Mouse (Mus musculus) midbrain, embryonic 10.5 days (tissue): ENCODE data around the gene R3hdm2. TPM values are rescaled to one million over a fixed set of nuclear protein-coding genes. Genes with fewer than 3 reads are reported as not detected.

Experiments used
- DNase-seq: peaks from one replicate; pipeline ENCODE4 v3.0.0-alpha.2; 2017; ENCODE audit warnings: low spot score
- H3K27ac ChIP-seq: fragments of 300-500 bp; sonication (generic); replicated peaks from 2 replicates; pipeline ENCODE4 v1.5.1; 2016; ENCODE audit warnings: mild to moderate bottlenecking
- H3K27me3 ChIP-seq: fragments of 300-500 bp; sonication (generic); 2 replicates; pipeline ENCODE4 v1.6.1; 2016; ENCODE audit warnings: low read depth, mild to moderate bottlenecking; ENCODE audit not compliant: poor library complexity, severe bottlenecking
- H3K36me3 ChIP-seq: fragments of 300-500 bp; sonication (generic); 2 replicates; pipeline ENCODE4 v1.6.1; 2016; ENCODE audit warnings: mild to moderate bottlenecking, moderate library complexity
- H3K4me1 ChIP-seq: fragments of 300-500 bp; sonication (generic); 2 replicates; pipeline ENCODE4 v1.6.1; 2016
- H3K4me3 ChIP-seq: fragments of 300-500 bp; sonication (generic); 2 replicates; pipeline ENCODE4 v1.5.1; 2016; ENCODE audit warnings: mild to moderate bottlenecking, moderate library complexity
- H3K9me3 ChIP-seq: fragments of 300-500 bp; sonication (generic); replicated peaks from 2 replicates; pipeline ENCODE4 v1.6.1; 2016; ENCODE audit warnings: mild to moderate bottlenecking
- WGBS: fragments of 180-500 bp; shearing (Covaris S2); methylation state at CpG from one replicate; pipeline ENCODE4 v1.1.7; 2016; 5-methylcytosine and 5-hydroxymethylcytosine counted together
- polyA plus RNA-seq: library from polyadenylated mRNA; unstranded; fragments of >200 nt; fragmentation: Nextera tagmentation; extraction: Ambion mirVana; gene quantifications from 2 replicates; pipeline ENCODE4 v1.2.1, GENCODE M21; 2016

The R3hdm2 gene
- polyA plus RNA-seq, 1 experiment from 2014 or later: 29.6 TPM

DNA sequence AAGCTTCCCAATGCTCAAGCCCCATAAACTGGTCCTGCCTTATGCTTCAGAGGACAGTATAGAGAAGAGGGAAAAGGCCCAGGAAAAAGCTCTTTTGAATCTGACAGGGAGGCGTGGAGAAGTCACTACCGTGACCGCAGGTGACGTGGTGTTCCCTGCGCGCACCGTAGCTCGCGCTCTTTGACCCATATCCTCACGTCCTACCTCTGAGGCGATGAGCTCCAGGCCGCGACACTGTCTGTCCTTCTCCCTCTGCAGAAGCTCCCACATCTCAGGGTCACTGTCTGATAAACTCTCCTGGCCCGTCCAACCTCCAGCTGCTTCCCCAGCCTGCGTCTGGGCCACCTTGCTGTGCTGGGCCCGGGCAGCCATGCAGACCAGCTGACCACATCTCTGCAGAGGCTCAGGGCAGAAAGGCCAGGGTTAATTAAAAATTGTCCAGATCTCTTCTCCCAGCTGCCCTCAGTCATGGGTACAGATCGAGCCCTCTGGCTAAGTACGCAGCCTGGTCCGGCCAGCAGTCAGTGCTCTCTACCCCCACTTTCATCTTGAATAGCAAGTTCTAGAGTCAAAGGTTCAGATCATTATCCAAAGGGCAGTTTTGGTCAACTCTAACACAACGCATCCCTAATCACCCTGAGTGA, 140.7 kb downstream of the R3hdm2 start:
- Histone ChIP-seq H3K27ac (0 out of 2 replicates have a peak overlapping the region, but pooled peaks have one; percentile 17), H3K36me3 (peaks cover 41% of the 10 kb centered on the region), H3K4me1 (peaks cover 70% of the 10 kb centered on the region), H3K9me3 (peaks cover 15% of the 10 kb centered on the region; the same call in 1 of the 2 replicates), H3K4me3 (peak overlapping the region; percentile 69), H3K27me3 (peaks cover 83% of the 10 kb centered on the region)
- no peak for DNase-seq
- 82% methylated on average over 20 of the region's 20 CpGs for WGBS

DNA sequence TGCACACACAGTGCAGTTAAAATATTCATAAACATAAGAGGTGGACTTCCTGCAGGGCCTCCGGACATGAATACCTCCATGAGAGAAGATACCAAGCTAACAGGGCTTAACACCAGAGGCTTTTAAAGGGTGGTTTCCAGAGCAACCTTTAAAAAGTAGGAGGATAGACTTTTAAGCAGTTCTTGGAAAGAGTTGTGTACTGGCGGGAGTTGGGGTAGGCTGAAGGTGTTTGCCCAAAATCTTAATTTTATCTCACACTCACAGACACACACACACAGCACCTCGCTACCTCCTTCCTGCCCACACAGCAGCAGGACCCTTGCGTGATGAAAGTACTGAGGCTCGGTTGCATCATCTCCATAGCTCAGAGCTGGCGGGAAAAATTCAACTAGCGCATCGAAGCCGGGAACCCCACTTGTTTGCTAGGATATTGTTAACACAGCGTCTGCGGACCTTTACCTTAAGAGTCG, 141.5 kb downstream of the R3hdm2 start:
- H3K9me3 ChIP-seq: peaks cover 15% of the 10 kb centered on the region; the same call in 1 of the 2 replicates
- H3K27me3 ChIP-seq: peaks cover 83% of the 10 kb centered on the region
- WGBS: 14% methylated on average over 12 of the region's 12 CpGs
- H3K36me3 ChIP-seq: peaks cover 41% of the 10 kb centered on the region
- H3K4me1 ChIP-seq: peaks cover 70% of the 10 kb centered on the region
- no peak for DNase-seq
- peak overlapping the region; percentile 69 for H3K4me3 ChIP-seq
- peak overlapping the region; percentile 83 for H3K27ac ChIP-seq

DNA sequence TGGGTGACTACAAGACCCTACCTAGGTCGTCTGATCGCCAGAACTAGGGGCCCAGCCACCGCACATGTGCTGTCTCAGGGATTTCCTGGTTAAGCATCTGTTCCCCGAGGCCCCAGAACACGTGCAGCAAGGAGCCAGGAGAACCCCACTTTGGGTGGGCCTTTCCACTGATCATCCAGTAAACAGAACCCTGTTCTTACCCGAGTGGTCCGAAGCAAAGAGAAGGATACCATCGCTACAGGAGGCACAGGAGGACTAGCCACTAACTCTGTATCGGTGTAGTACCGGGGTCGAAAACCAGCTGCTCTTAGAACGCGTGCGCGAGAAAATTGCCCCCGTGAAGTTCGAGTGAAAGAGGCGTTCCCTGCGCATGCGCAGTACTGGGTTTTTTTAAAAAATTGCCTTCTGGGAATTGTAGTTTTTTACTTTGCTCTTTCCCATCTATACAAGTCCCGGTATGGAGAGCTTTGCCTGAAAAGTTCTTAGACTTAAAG, 142.0 kb downstream of the R3hdm2 start, which contains the start of gene Shmt2:
Gene Shmt2 (minus strand): TSS at position 357 of the 494 bp plus-strand sequence.
- Histone ChIP-seq H3K4me1 (peaks cover 70% of the 10 kb centered on the region), H3K4me3 (peak within 1 kb of the TSS; percentile 69), H3K27ac (peak within 1 kb of the TSS; percentile 83), H3K9me3 (peaks cover 15% of the 10 kb centered on the region; the same call in 1 of the 2 replicates), H3K36me3 (peaks cover 38% of the 10 kb centered on the region), H3K27me3 (peaks cover 83% of the 10 kb centered on the region)
- peak; percentile 89 for DNase-seq
- WGBS: under 1% methylated on average over 21 of the region's 21 CpGs

DNA sequence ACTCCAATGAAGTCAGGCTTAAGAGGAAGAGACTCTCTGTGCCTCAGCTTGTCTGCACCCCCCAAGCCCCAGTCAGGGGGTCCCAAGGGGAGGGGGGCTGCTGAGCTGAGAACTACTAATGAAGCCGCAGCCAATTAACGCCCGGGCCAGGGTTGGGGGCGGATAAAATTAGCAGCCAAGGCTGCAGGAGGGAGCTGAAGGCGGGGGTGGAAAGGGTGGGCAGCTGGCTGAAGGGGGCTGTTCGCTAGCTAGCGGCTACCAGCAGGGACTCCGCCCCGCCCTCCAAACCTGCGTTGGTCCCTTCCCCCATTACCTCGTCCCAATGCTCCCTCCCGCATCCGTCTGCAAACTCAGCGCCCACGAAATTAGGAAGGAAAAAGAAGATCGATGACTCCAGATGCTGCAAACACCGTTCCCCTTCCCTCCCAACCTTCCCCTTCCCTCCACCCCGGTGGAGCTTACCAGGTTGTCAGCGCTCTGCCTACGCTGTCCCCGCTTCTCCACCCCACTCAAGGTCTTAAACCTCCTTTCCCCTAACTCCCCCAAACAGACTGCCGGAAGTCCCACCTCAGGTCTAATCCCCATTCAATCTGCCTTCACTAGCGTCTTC, 144.6 kb downstream of the R3hdm2 start:
- Histone ChIP-seq H3K4me1 (peaks cover 79% of the 10 kb centered on the region), H3K9me3 (peaks cover 6% of the 10 kb centered on the region; the same call in 1 of the 2 replicates), H3K27ac (0 out of 2 replicates have a peak overlapping the region, but pooled peaks have one; percentile 23), H3K27me3 (peaks cover 83% of the 10 kb centered on the region), H3K4me3 (peak overlapping the region; percentile 23), H3K36me3 (peaks cover 12% of the 10 kb centered on the region)
- no peak for DNase-seq
- WGBS: under 1% methylated on average over 22 of the region's 23 CpGs

DNA sequence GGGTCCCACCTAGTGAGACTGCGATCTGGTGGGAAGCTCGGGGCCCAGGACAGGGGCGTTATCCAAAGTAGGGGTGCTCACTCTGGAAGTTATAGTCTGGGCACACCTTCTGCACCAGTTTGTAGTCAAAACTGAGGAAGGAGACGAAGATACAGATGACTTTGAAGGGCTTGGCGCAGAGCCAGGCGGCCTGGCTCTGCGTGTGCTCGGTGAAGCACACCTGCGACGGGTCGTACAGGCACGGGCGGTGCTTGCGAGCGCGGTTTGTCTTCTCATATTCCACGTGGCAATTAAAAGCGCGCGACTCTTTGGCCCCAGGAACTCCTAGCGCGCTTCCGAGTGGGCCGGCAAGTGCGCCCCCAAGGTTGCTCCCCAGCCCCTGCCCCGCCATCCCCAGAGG, 145.9 kb downstream of the R3hdm2 start:
- no peak for DNase-seq
- Histone ChIP-seq H3K9me3 (no peaks in the 10 kb centered on the region), H3K36me3 (no peaks in the 10 kb centered on the region), H3K27ac (peak overlapping the region; percentile 61; the same call in 1 of the 2 replicates), H3K4me3 (peak overlapping the region; percentile 44), H3K4me1 (peaks cover 79% of the 10 kb centered on the region), H3K27me3 (peaks cover 85% of the 10 kb centered on the region)
- 2% methylated on average over 26 of the region's 26 CpGs for WGBS

DNA sequence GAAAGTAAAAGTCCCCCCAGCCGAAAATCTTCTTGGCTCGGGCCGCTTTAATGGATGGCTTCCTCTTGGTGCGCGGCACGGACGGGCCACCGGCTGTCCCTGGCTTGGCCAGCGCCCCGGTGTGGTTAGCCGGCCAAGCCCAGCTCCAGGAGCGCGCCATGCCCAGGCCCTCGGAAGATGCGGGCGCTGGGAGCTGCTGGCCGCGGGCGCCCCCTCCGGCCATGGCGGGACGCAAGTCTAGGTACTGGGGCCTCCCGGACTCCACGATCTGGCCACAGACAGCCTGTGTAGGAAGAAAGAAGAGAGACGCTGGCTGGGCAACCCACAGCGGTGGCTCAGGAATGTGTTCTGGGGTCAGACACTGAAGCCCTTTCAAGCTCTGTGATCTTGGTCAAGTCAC, 146.6 kb downstream of the R3hdm2 start:
- no peaks in the 10 kb centered on the region for H3K9me3 ChIP-seq
- peak overlapping the region; percentile 61 for H3K27ac ChIP-seq
- peaks cover 91% of the 10 kb centered on the region for H3K27me3 ChIP-seq
- H3K36me3 ChIP-seq: no peaks in the 10 kb centered on the region
- peak overlapping the region; percentile 44 for H3K4me3 ChIP-seq
- WGBS: under 1% methylated on average over 26 of the region's 26 CpGs
- H3K4me1 ChIP-seq: peaks cover 79% of the 10 kb centered on the region
- peak; percentile 80 for DNase-seq

DNA sequence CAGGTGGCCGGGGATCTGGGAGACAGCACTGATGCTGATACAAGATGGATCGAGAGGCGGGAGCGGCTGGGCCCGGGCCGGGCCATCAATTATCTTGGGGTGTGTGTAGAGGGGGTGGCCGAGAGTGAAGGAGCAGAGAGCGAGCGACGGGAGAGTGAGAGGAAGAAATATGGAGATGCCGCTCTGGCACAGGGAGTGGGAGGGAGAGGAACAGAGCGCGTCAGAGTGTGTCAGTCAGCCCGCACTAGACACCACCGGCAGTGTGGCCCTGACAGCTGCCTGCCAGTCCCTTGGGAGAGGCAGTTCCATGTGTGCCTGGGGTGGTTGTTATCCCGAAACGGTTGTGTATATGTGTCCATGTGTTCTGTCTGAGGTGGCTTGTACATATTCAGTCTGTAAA, 147.4 kb downstream of the R3hdm2 start:
- Histone ChIP-seq H3K27me3 (peaks cover 99% of the 10 kb centered on the region), H3K4me1 (peaks cover 81% of the 10 kb centered on the region), H3K9me3 (no peaks in the 10 kb centered on the region), H3K4me3 (peak overlapping the region; percentile 44), H3K36me3 (no peaks in the 10 kb centered on the region), H3K27ac (peak overlapping the region; percentile 13; the same call in 1 of the 2 replicates)
- DNase-seq: peak; percentile 46
- WGBS: 3% methylated on average over 17 of the region's 17 CpGs

DNA sequence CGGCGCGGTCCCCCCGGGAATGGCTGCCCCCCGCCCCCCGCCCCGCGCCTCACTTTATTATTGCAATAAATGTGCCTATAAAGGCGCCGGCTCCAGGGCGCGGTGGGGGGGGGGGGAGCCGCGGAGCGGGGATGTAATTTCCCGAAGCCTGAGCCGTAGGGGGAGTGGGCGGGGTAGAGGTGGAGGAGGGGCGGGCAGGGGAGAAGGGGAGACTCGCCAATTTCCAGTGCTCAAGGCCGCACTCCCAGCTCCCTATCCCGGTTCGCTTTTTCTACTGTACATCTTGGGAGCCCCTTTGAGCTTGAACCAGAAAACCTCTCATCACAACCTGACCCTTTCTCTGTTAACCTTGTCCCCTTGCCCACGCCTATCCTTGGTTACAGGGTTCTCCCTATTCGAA, 150.8 kb downstream of the R3hdm2 start:
- peak overlapping the region; percentile 56 for H3K4me3 ChIP-seq
- peaks cover 91% of the 10 kb centered on the region for H3K4me1 ChIP-seq
- peak overlapping the region; percentile 59 for H3K27ac ChIP-seq
- no peaks in the 10 kb centered on the region for H3K9me3 ChIP-seq
- no peaks in the 10 kb centered on the region for H3K36me3 ChIP-seq
- no peak for DNase-seq
- peaks cover 100% of the 10 kb centered on the region for H3K27me3 ChIP-seq
- under 1% methylated on average over 25 of the region's 25 CpGs for WGBS

DNA sequence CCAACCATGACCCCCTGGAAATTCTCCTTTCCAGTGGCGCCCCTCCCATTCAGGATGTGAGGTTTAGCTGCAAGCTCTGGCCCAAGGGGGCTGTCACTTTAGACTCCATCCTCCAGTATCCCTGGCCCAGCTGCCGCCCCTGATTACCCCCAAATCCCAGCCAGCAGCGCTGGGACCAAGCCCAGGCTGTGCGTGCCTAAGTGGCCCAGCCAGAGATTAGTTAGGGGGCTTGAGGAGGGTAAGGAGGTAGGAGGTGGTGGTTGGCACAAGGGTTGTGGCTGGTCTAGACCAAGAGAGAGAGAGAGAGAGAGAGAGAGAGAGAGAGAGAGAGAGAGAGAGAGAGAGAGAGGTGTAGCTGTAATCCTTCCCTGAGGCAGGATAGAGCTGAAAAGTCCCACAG, 151.4 kb downstream of the R3hdm2 start:
- 2% methylated on average over 4 of the region's 4 CpGs for WGBS
- H3K27ac ChIP-seq: peak overlapping the region; percentile 59; the same call in 1 of the 2 replicates
- H3K27me3 ChIP-seq: peaks cover 100% of the 10 kb centered on the region
- peak; percentile 50 for DNase-seq
- peak overlapping the region; percentile 56 for H3K4me3 ChIP-seq
- H3K4me1 ChIP-seq: peaks cover 91% of the 10 kb centered on the region
- H3K36me3 ChIP-seq: no peaks in the 10 kb centered on the region
- no peaks in the 10 kb centered on the region for H3K9me3 ChIP-seq

DNA sequence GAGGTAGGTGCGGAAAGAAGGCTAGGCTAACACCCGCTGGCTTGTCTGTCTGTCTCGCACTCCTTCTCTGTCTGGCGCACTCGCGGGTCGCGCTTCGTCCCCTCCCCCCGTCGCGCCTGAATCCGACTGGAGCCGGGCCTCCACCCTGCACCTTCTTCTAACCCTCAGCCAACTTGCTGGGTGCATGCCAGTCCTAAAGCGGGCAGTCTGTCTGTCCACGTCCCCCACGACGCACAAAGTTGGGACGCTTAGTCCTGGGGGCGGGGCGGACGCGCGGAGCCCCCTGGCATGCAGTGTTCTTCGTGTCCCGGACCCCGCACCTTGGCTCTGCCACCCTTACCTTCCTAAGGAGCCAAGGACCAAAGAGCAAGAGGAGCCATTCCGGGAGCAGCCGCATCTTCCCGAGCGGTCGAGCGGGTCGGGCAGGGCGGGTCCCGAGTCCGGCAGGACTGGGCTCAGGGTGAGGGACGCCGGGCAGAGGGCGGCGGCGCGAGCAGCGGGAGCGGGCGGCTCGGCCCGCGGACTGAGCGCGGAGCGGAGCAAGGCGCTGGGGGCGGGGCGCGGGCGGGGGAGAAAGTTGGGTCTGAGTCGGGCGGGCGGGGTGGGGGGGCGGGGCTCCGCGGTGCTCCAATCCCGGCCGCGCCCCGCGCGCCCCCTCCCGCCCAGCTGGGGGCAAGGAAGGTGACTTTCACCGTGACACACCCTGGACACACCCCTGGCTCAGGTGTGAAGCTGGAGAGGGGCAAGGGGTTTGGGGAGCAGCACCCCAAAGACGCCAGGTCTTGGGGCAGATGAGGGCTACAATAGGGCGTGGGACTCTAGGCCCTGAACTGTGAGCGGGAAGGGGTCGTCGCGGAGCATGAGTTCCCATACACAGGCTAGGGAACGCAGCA, 154.2 kb downstream of the R3hdm2 start, which contains the start of gene Nxph4:
Gene Nxph4 (minus strand): TSS at position 524 of the 893 bp plus-strand sequence.
- WGBS: under 1% methylated on average over 76 of the region's 78 CpGs
- DNase-seq: peak; percentile 41
- H3K27me3 ChIP-seq: peaks cover 90% of the 10 kb centered on the region
- peaks cover 10% of the 10 kb centered on the region for H3K36me3 ChIP-seq
- H3K4me1 ChIP-seq: peaks cover 77% of the 10 kb centered on the region
- no peaks in the 10 kb centered on the region for H3K9me3 ChIP-seq
- peak within 1 kb of the TSS; percentile 60 for H3K27ac ChIP-seq
- H3K4me3 ChIP-seq: peak within 1 kb of the TSS; percentile 56

DNA sequence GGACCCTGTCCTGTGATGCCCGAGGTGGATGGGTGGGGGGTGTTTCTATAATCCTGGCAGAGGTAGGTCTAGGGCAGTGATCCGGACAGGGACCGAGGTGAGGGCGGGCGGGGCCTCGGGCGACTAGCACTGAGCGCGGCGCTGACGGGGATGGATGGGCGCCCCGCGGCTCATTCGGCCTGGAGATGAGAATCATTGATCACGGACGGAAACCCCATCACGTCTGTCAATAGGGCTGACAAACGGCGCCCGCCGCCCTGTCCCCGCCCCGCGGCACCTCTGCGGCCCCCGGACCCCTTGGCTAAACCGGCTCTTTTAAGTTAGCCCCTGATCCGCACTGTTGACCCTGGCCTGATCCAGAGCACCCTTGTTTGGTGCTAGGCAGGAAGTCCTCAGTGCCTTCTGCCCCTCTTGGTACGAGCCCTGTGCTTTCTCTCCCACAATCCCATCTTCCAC, 154.8 kb downstream of the R3hdm2 start:
- Histone ChIP-seq H3K36me3 (peaks cover 17% of the 10 kb centered on the region), H3K4me1 (peaks cover 70% of the 10 kb centered on the region), H3K27ac (peak overlapping the region; percentile 60), H3K4me3 (peak overlapping the region; percentile 56), H3K27me3 (peaks cover 83% of the 10 kb centered on the region), H3K9me3 (no peaks in the 10 kb centered on the region)
- WGBS: 1% methylated on average over 30 of the region's 30 CpGs
- DNase-seq: peak; percentile 52
